Mouse (Mus musculus) G1E (cell line): Measurements from ENCODE around the gene Aak1.

ENCODE experiments used
- CTCF ChIP-seq: IDR thresholded peaks from 2 replicates; pipeline ENCODE4 v1.5.1; 2012; ENCODE audit warnings: low read depth, low read length, inconsistent platforms, mixed read lengths
- GATA1 ChIP-seq: IDR thresholded peaks from 2 replicates; pipeline ENCODE4 v1.6.1; 2012; ENCODE audit warnings: borderline replicate concordance, low read length, inconsistent platforms, mixed read lengths
- POLR2AphosphoS5 ChIP-seq: IDR thresholded peaks from 2 replicates; pipeline ENCODE4 v1.6.1; 2012; ENCODE audit warnings: low read depth, low read length, inconsistent platforms; ENCODE audit not compliant: insufficient replicate concordance
- TAL1 ChIP-seq: conservative IDR thresholded peaks from 2 replicates; pipeline ENCODE4 v1.6.1; 2012; ENCODE audit warnings: low read depth, low read length, inconsistent platforms, mixed read lengths

DNA sequence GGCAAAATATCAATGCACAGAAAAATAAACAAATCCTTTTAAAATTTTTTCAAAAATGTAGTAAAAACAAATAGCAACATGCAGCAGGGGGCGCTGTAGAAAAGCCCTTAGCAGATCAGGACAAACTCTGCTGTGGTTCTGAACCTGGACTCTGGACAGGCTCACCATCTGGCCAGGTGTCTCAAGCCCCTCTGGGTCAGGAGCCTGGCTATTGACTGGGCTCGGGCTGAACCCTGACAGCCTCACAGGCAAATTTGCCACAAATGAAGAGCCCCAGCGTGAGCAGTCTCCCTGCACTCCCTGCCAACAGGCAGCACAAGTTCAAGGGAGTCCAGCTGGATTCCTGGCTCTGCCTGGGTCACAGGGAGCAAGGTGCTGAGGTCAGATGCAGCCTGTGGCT lies 36.0 kb upstream of the Aak1 start:
- no peak for TF ChIP-seq CTCF
- no peak for TF ChIP-seq GATA1
- TF ChIP-seq POLR2AphosphoS5: no peak
- no peak for TF ChIP-seq TAL1
